Mouse (Mus musculus) megakaryocyte, embryonic 14.5 days (primary cell): Measurements from ENCODE around the gene Gas2l2.

ENCODE experiments used
- FLI1 ChIP-seq: IDR thresholded peaks from 2 replicates; pipeline ENCODE4 v1.6.1; 2012; ENCODE audit warnings: low read length, inconsistent platforms, mixed read lengths
- GATA1 ChIP-seq: IDR thresholded peaks from 3 replicates; pipeline ENCODE4 v1.6.1; 2012; ENCODE audit warnings: mixed read lengths, low read length, inconsistent platforms, borderline replicate concordance

DNA sequence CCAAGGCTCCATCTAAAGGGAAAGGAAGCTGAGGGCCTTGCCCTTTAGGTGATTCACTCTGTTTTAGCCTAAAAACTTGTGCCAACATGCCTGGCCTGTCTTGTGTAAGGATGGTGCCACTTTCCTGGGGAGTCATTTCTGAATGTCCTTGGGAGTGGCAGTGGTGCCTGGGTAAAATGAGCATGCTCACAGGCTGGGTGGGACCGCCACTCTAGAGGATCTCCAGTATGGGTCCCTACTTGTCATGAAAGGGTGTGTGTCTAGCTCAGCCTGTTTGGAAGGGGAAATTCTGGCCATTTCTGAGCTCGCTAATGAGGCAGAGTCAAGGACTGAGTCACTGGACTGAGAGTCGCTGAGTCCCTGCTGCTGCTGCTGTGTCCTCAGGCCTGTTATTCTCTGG is 26.4 kb upstream of the Gas2l2 start:
- no peak for TF ChIP-seq GATA1
- TF ChIP-seq FLI1 = no peak
